Mouse (Mus musculus): ENCODE results near the gene Rfxank. TPM values are rescaled to one million over a fixed set of nuclear protein-coding genes. Genes with fewer than 3 reads are reported as not detected.

Rfxank gene
- total RNA-seq, 2 experiments from 2014 or later, result 5.9 to 8.0 TPM

DNA sequence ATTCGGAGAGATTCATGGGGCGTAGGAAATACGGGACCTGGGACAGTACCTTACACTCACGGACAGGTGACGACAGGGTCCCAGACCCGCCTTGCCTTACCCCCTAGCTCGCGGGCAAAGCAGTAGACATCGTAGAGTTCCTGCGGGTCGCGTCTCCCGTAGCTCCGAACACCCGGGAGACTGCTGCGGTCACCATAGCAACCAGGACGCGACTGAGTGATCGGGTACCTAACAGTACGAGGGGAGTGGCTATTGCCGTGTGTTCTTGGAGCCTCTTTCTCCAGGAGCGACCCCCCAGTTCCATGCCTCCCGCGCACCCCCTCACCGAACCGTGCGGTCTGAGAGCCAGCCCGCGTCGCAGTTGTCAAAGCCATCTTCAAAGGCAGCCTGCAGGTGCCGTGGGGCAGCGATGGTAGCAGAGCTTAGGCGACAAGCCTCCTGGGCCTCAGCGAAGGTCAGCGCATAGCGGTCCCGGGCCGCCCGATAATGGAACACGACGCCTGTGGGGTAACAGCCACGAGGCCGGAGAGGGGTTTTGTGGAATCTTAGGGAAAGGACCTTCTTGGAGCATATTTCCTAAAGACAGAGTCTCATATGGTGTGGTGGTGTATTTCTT, 26.4 kb downstream of the Rfxank start:
- ATAC-seq (replicated peaks; ENCODE audit: poor library complexity), result no peak

DNA sequence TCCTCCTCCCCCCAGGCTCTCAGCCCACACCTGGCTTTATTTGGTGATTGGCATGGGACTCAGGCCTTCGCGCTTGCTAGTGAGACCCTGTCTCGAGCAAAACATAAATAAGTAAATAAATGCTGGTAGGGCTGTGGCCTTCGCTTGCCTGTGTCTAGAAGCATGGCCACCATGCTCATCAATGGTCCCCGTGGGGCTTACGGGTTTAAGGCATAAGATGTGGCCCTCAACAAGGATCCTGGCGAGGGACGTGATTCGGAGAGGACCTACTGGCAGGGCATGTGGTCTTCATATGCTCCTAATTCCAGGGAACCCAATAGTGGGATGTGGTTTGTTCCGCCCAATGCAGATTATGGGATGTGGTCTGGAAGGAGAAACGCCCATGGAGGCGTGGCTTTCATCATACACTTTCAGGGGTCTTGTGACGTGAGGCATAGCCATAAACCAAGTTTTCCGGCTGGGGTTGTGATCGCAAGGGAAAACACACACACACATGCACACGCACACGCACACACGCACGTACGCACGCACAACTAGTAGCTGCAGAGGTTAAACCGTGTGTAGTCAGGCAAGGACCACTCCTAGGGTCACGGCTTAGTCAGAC, 27.7 kb downstream of the Rfxank start:
- no peak for ATAC-seq (replicated peaks; ENCODE audit: poor library complexity)

DNA sequence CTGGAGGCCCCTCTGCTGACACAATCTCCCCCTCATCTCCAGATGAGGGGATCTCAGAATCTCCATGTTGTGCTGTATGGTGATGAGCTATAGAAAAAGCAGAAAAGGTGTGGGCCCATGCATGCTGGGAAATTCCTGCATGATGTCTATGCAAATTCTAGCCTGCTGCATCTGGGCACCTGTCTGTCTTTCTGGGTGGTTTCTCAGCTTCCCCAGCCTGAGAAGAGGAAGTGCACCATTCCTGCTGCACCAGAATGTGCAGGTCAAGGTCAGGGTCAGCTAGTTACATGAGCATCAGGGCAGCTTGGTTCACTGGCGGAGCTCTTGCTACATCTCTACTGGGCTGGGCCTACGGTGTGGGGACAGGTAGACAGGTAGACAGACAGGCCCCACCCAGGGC, 28.5 kb downstream of the Rfxank start:
- ATAC-seq (replicated peaks; ENCODE audit: poor library complexity), result no peak

DNA sequence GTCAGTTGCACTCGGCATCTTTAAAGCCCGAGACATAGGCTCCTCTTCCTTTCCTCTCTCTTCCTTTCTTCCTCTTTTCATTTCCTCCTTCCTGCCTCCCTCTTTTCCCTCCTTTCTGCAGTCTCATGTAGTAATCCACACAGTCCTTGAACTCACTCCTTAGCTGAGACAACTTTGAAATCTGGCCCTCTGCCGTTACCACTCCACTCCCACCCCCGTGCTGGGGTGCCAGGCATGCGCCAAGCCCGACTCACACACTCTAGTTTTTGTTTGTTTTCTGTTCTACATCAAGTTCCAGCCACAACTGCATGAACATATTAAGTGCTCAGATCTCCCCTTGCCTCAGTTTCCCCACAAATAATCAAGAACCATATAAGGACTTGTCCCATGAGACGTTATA, 34.0 kb downstream of the Rfxank start:
- ATAC-seq (replicated peaks; ENCODE audit: poor library complexity), result no peak

DNA sequence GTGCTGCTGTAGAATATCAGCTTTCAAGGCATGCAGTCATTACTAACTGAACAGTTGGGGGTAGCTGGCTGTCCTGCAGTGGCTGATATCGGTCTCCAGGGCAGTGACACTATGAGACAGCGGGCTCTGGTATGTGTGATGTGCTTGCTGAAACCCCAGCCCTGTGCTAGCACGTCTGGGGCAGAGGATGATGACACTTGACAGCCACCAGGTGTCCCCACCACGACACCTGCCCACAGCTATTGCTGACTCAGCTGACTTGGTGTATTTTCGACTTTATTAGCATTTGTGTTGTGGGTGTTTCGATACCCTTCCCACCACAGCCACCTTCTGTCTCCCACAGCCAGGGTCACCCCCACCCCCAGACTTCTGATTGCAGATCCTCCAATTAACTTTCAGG, 34.4 kb downstream of the Rfxank start:
- ATAC-seq (replicated peaks; ENCODE audit: poor library complexity), result peak; percentile 97

DNA sequence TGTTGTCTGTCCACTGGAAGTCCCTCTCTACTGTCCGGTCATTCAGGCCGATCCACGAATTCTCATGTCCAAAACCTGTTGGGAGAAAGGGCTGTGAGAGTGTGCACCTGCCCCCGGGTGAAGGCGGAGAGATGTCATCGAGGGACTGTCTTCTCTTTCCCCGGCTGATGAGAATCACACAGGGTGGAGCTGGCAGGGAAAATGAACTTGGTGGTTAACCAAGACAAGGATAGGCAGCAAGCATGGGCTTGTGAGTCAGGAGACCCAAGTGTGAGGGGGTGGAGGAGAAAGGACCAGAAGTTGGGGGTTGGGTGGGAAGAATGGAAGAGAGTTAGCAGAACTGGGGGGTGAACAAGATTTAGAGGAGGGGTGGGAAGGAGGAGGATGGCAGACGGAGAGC, 38.7 kb downstream of the Rfxank start:
- no peak for ATAC-seq (replicated peaks; ENCODE audit: poor library complexity)

DNA sequence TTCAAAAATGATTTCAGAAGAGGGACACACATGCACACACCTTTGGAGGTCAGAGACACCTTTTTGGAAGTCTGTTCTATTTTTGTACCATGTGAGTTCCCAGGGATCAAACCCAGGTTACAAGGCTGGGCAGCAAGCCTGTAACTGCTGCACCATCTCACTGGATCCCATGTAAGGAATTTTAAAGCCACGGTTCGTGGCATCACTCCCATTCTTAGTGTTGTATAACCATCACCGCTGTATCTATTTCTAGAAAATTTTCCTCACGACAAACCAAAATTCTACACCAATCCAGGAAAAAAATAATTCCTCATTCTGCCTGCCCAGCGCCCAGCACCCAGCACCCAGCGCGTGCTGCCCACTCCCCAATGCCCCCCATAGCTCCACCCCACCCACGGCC, 39.7 kb downstream of the Rfxank start:
- no peak for ATAC-seq (replicated peaks; ENCODE audit: poor library complexity)

DNA sequence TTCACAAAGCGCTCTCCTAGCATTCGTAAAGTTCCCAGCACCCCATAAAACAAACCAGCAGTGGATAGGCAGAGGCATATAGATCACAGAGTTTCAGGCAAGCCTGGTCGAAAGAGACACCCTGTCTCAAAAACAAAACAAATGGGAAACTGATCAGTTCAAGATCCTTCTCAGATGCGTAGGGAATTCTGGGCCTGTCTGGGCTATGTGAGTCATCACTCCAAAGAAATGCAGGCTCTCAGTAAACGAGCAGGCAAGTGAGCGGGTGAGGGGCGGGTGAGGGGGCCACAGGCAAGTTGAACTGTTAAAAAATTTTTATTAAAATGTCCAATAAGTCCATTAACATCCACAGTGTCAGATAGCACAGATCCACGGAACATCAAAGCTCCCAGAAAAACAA, 46.2 kb downstream of the Rfxank start:
- no peak for ATAC-seq (replicated peaks; ENCODE audit: poor library complexity)

DNA sequence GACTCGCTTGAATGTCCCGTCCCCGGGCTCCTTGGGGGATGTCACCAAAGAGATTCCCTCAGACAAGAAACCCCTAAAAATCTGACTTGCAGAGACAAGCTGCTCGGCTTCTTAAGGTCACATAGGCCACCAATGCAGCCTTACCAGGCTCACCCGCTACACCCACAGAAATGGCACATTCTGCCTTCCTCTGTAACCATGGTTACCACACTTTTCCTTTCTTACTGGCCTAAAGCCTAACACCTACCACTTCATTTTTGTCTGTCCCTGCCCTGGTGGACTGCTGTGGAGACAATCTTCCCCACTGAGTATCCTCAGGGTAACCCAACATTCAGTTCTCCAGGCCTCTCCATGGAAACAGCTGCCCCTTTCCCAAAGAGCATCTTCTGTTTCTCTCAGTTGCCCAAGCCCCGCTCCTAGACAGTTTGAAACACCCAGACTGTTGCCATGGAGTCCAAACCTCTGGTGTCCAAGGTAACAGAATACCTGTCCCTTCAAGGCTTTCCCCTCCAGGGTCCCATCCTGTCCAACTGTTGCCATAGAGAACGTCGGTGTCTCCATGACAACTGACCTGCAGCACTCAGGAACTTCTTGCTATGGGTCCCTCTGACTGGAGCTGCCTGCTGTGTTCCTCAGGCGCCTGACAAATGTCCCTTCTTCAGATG, 49.5 kb downstream of the Rfxank start:
- ATAC-seq (replicated peaks; ENCODE audit: poor library complexity), result no peak

DNA sequence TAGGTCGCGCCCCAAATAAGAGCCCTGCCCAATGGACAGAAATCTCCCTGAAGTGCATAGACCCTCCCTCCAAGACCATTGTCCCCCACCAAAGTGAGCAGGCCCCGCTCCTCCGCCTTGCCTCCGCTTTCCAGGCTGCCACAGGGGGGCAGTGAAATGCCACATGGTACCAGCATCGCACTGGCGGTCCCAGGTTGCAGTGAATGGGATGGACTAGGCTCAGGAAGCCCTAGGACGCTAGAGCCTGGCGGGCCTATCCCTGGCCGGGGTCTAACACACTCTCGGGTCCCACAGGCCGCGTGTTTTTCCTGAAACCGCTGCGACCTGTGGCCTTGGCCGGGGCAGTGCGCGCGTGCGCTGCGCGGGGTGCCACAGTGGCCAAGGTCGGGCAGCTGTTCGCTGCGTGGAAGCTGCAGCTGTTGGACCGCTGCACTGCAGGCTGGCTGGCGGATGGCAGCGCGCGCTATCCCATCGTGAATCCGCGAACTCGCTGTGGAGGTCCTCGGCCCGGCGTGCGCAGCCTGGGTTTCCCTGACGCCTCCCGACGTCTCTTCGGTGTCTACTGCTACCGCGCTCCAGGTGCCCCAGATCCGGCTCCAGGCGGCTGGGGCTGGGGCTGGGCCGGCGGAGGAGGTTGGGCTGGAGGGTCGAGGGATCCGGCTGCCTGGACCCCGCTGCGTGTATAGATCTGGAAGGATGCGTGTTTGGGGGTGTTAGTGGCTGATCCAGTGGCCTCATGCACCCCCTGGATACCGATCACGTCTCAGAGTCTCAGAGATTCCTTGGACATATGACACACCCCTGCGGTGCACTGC, 50.9 kb downstream of the Rfxank start:
- peak; percentile 57 for ATAC-seq (replicated peaks; ENCODE audit: poor library complexity)

DNA sequence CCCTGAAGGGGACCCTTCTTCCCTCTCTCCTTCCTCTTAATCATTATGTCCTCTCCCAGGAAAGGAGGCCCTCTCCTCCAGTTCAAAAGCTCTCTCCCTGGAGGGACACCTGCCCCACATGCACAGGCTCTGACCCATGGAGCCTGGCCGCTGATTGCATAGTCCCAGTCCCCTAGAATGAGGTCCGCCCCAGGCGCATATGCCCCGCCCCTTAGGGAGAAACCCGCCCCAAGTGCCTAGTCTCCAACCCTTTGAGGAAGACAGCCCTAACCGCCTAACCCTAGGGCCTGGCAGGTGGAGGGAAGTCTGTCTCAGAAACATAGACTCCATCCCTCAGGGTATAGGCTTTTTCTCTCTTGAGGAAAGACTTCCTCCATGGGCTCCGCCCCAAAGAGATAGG, 51.7 kb downstream of the Rfxank start:
- peak; percentile 44 for ATAC-seq (replicated peaks; ENCODE audit: poor library complexity)

DNA sequence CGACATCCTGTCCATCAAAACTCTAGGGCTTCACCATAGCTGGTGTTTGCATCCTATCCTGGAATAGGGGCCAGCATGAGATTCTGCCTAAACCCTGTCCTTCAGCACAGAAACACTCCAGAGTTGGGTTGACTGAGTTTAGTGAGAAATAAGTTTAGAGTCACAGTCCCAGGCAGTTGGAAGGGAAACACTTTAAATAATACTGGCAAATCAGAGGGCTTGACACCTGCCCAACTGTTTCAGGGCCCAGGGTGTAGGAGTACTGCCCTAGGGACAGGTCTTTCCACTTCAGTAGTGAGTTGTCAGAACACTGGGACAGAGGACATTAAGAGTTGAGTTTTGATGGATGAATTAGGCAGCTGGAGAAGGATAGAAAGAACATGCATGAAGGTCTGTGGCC, 52.8 kb downstream of the Rfxank start:
- no peak for ATAC-seq (replicated peaks; ENCODE audit: poor library complexity)

DNA sequence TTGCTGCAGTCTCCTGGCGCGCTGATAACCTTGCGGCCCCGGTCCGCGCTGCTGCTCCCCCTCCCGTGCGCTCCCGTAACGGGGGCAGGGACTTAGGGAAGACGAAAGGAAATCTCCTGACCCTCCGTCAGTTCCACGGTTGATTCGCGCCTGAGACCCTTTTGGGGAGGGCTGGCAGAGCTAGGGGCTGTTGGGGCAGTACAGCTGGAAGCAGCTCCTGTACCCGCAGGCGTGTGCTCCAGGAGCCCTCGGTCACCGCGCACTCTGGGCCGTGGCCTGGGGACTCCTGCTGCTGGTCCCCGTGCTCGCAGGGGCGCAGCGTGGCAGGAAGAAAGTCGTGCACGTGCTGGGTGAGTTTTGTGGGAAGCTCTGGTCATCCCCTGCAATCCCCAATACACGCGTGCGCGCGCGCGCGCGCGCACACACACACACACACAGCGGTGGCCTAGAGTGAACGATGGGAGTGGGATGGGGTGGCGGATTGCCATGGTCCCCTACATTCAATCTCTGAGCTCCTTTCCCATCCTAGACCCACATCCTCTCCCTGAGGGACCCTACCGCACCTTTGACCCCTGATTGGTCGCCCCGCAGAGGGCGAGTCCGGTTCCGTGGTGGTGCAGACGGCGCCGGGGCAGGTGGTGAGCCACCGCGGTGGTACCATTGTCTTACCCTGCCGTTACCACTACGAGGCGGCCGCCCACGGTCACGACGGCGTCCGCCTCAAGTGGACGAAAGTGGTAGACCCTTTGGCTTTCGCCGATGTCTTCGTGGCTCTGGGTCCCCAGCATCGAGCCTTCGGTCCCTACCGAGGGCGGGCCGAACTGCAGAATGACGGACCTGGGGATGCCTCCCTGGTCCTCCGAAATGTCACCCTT, 54.5 kb downstream of the Rfxank start:
- no peak for ATAC-seq (replicated peaks; ENCODE audit: poor library complexity)

DNA sequence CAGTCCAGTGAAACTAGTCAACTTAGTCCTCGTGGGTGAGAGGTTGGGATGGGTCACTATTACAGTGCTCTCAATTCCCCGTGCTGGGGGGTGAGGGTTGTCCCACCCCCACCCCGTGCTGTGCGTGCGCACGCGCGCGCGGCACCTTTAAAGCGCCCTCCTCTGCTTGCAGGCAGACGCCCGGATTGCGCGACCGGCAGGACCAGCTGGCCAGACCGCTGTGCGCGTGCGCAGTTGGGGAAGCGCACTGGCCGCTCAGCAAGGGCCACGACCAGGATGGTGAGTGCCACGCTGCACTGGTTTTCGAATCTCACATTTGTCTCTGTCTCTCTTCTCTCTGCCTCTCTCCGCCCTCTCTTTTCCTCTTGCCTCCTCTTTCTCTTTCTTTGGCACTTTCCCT, 55.7 kb downstream of the Rfxank start, which contains the start of gene Hapln4:
Gene Hapln4 (plus strand): TSS at position 173 of the 400 bp plus-strand sequence.
- ATAC-seq (replicated peaks; ENCODE audit: poor library complexity), result peak; percentile 33; the same call in 1 of the 2 replicates

DNA sequence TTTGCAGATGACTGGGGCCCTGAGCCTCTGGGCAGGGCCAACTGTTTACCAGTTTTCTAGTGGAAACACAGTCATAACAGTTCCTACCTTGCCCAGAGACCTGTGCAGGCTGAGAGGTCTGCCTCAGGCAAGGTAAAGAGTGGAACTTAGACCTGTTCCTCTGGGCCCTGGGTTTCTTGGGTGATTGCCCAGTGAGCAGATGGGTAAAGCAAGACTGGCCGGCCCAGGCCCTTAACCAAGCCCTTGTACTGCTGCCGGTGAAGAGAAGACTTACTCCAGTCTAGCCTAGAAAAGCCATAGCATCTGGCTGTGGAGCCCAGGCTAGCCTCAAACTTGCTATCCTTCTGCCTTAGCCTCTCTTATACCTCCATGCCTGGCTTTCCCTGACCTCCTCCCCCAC, 57.0 kb downstream of the Rfxank start:
- no peak for ATAC-seq (replicated peaks; ENCODE audit: poor library complexity)

Other genes starting within 250 kb of the Rfxank start
- gene Tssk6, start 237.0 kb downstream of the Rfxank start, total RNA-seq (2015), result 0.49 and 0.52 TPM in 2 replicates
- 0.08 and 0.57 TPM in 2 replicates for gene Tssk6, start 237.0 kb downstream of the Rfxank start, total RNA-seq (2017)
- 48.2 and 51.8 TPM in 2 replicates for gene Ndufa13, start 236.6 kb downstream of the Rfxank start, total RNA-seq (2015)
- 99.5 and 114 TPM in 2 replicates for gene Ndufa13, start 236.6 kb downstream of the Rfxank start, total RNA-seq (2017)
- not detected in 2 replicates for gene Yjefn3, start 236.4 kb downstream of the Rfxank start, total RNA-seq (2015)
- gene Yjefn3, start 236.4 kb downstream of the Rfxank start, total RNA-seq (2017), result 0.37 TPM in 1 of 2 replicates, not detected in the other
- 71.4 and 75.1 TPM in 2 replicates for gene Gatad2a, start 142.8 kb downstream of the Rfxank start, total RNA-seq (2015)
- 54.0 and 68.3 TPM in 2 replicates for gene Gatad2a, start 142.8 kb downstream of the Rfxank start, total RNA-seq (2017)
- 24.0 and 24.6 TPM in 2 replicates for gene Mau2, start 96.4 kb downstream of the Rfxank start, total RNA-seq (2015)
- 24.0 and 26.7 TPM in 2 replicates for gene Mau2, start 96.4 kb downstream of the Rfxank start, total RNA-seq (2017)
- 8.4 and 11.4 TPM in 2 replicates for gene Sugp1, start 96.3 kb downstream of the Rfxank start, total RNA-seq (2015)
- 22.2 and 32.1 TPM in 2 replicates for gene Sugp1, start 96.3 kb downstream of the Rfxank start, total RNA-seq (2017)
- 0.54 TPM in 1 of 2 replicates, not detected in the other for gene Tm6sf2, start 66.2 kb downstream of the Rfxank start, total RNA-seq (2015)
- gene Tm6sf2, start 66.2 kb downstream of the Rfxank start, total RNA-seq (2017), result not detected in 2 replicates
- not detected in 2 replicates for gene Hapln4, start 55.7 kb downstream of the Rfxank start, total RNA-seq (2015)
- gene Hapln4, start 55.7 kb downstream of the Rfxank start, total RNA-seq (2017), result not detected in 2 replicates
- gene Ncan, start 18.3 kb downstream of the Rfxank start, total RNA-seq (2015), result not detected in 2 replicates
- gene Ncan, start 18.3 kb downstream of the Rfxank start, total RNA-seq (2017), result not detected in 2 replicates
- 38.4 and 45.6 TPM in 2 replicates for gene Nr2c2ap, start 7.8 kb downstream of the Rfxank start, total RNA-seq (2015)
- 11.6 and 13.2 TPM in 2 replicates for gene Nr2c2ap, start 7.8 kb downstream of the Rfxank start, total RNA-seq (2017)
- gene Borcs8, start 345 bp upstream of the Rfxank start, total RNA-seq (2015), result 42.0 and 43.3 TPM in 2 replicates
- gene Borcs8, start 345 bp upstream of the Rfxank start, total RNA-seq (2017), result 32.0 and 35.2 TPM in 2 replicates
- not detected in 2 replicates for gene Mef2b, start 557 bp upstream of the Rfxank start, total RNA-seq (2015)
- gene Mef2b, start 557 bp upstream of the Rfxank start, total RNA-seq (2017), result not detected in 2 replicates
- 9.0 and 16.0 TPM in 2 replicates for gene Tmem161a, start 33.2 kb upstream of the Rfxank start, total RNA-seq (2015)
- 11.2 and 11.3 TPM in 2 replicates for gene Tmem161a, start 33.2 kb upstream of the Rfxank start, total RNA-seq (2017)
- gene Slc25a42, start 73.2 kb upstream of the Rfxank start, total RNA-seq (2015), result 2.5 and 2.8 TPM in 2 replicates
- gene Slc25a42, start 73.2 kb upstream of the Rfxank start, total RNA-seq (2017), result 1.4 and 2.4 TPM in 2 replicates
- gene Sugp2, start 95.1 kb upstream of the Rfxank start, total RNA-seq (2015), result 32.2 and 53.8 TPM in 2 replicates
- 44.2 and 45.7 TPM in 2 replicates for gene Sugp2, start 95.1 kb upstream of the Rfxank start, total RNA-seq (2017)
- 7.1 and 9.2 TPM in 2 replicates for gene Armc6, start 95.3 kb upstream of the Rfxank start, total RNA-seq (2015)
- gene Armc6, start 95.3 kb upstream of the Rfxank start, total RNA-seq (2017), result 3.2 and 5.3 TPM in 2 replicates
- 4.2 and 5.8 TPM in 2 replicates for gene Homer3, start 143.7 kb upstream of the Rfxank start, total RNA-seq (2015)
- gene Homer3, start 143.7 kb upstream of the Rfxank start, total RNA-seq (2017), result 8.9 and 9.9 TPM in 2 replicates
- gene Ddx49, start 163.3 kb upstream of the Rfxank start, total RNA-seq (2015), result 42.7 and 44.7 TPM in 2 replicates
- 163 and 172 TPM in 2 replicates for gene Ddx49, start 163.3 kb upstream of the Rfxank start, total RNA-seq (2017)
- 214 and 223 TPM in 2 replicates for gene Cope, start 163.4 kb upstream of the Rfxank start, total RNA-seq (2015)
- 129 and 151 TPM in 2 replicates for gene Cope, start 163.4 kb upstream of the Rfxank start, total RNA-seq (2017)
- gene Cers1, start 176.6 kb upstream of the Rfxank start, total RNA-seq (2015), result not detected in 2 replicates
- gene Cers1, start 176.6 kb upstream of the Rfxank start, total RNA-seq (2017), result not detected in 2 replicates
- gene Gdf1, start 190.7 kb upstream of the Rfxank start, total RNA-seq (2015), result not detected in 2 replicates
- gene Gdf1, start 190.7 kb upstream of the Rfxank start, total RNA-seq (2017), result not detected in 2 replicates
- 13.9 and 15.3 TPM in 2 replicates for gene Upf1, start 214.1 kb upstream of the Rfxank start, total RNA-seq (2015)
- 32.3 and 32.5 TPM in 2 replicates for gene Upf1, start 214.1 kb upstream of the Rfxank start, total RNA-seq (2017)
- not detected in 2 replicates for gene Comp, start 234.4 kb upstream of the Rfxank start, total RNA-seq (2015)
- gene Comp, start 234.4 kb upstream of the Rfxank start, total RNA-seq (2017), result 0.07 TPM in 1 of 2 replicates, not detected in the other

Data from megakaryocyte progenitor cell, adult 5-6 weeks (primary cell).